Mouse (Mus musculus): ENCODE measurements around the gene Hsd17b11.
"Not testable (repeated sequence)": the region's sequence is repeated elsewhere in the genome, so short reads cannot be mapped to it uniquely, and the experiment has no call there.

The Hsd17b11 gene

GRCm38 (mm10) chr5:104035824-104036223 lies 14.1 kb upstream of the Hsd17b11 start:
- no peak for DNase-seq (ENCODE audit: low spot score in 2 of 2)

DNA sequence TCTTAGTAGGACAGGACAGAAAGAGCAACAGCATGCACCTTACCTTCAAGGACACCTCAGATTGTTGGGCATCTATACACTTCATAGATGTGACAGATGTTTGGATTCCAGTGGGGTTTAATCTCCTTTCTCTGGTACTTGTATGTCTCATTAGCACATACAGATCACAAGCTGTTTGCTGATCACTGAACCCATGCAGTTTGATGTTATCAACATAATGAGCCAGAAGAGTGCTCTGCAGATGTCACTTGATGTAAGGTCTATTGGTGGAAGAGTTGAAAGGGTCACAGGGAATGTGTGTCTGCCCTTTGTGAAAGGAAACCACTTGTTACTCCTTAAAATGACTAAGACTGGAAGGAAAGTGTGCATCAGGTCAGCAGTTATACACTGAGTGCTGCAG lies 13.3 kb upstream of the Hsd17b11 start:
- DNase-seq (ENCODE audit: low spot score in 2 of 2), result no peak

- DNase-seq (ENCODE audit: low spot score in 2 of 2), result no peak
These were observed 10.8 kb upstream of the Hsd17b11 start for GRCm38 (mm10) chr5:104032434-104033097.

DNA sequence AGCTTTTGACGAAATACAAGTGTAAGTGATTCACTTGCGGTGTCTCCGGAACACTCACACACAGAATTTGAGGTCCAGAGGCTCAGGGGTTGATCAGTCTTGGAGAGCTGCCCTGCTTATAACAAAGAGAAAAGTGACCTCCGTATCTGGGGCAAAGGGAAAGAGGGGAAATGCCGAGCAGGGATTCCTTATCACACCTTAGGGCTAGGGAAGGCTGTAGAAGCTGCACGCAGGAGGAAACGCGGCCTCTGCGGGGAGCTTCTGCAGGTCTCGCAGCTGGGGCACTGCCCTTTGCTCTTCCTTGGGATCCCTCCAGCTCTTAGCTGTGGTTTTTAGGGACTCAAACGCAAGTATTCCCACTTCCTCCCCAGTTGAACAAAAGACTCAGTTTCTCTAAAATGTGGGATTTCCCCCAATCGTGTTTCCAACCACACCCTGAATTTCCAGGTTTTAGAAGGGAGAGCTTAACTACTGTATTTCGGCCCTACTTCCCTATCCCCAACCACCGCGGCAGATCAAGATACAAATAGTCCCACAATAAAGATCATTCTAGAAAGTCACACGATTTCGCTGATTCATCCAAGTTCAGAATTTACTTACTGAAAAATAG lies 3.6 kb upstream of the Hsd17b11 start:
- DNase-seq (ENCODE audit: low spot score in 2 of 2), result no peak

DNA sequence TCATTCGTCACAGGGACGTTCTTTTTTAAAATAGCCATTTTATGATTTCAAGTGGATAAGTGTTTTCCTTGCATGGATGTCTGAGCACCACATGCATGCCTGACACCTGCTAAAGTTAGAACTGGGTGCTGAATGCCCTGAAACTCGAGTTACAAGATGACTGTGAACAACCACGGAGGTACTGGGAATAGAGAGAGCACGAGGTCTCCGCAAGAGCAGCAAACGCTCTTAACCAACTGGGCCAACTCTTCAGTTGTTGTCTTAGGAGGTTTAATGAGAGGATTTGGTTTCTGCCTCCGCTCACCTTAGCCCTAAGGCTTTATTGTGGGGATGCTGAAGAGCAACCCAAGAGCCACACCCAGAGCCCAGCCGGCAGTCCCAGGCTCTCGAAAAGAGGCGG lies 3.0 kb upstream of the Hsd17b11 start:
- no peak for DNase-seq (ENCODE audit: low spot score in 2 of 2)

DNA sequence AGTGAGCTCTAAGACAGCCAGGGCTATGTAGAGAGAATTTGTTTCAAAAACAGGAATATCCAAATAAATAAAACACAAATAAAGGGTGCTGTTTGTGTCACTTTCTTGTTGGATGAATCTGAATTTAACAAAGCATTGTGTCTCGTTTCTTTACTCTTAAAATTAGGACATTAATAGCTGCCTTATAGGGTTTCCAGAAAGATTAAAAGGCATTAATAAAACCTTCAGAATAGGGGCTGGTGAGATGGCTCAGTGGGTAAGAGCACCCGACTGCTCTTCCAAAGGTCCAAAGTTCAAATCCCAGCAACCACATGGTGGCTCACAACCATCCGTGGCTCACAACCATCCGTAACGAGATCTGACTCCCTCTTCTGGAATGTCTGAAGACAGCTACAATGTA lies 2.5 kb upstream of the Hsd17b11 start:
- not testable (repeated sequence) for DNase-seq (ENCODE audit: low spot score in 2 of 2)

GRCm38 (mm10) chr5:104023289-104024020 lies 1.7 kb upstream of the Hsd17b11 start:
- DNase-seq (ENCODE audit: low spot score in 2 of 2), result no peak

DNA sequence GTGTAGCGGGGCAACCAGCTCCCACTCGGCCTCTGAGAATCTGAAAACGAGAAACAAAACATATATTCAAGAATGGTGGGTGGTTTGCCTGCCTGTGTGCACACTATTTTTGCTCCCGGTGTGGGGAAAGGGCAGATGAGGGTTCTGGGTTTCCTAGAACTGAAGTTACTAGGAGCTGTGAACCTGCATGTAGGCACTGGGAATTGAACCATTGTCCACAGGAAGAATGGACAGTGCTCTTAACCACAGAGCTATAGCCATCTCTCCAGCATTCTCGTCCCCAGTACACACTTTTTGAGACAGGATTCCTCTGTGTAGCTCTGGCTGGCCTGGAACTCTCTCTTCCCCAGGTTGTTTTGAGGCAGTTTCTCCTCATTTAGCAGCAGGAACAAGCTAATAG lies 839 bp upstream of the Hsd17b11 start:
- no peak for DNase-seq (ENCODE audit: low spot score in 2 of 2)

DNA sequence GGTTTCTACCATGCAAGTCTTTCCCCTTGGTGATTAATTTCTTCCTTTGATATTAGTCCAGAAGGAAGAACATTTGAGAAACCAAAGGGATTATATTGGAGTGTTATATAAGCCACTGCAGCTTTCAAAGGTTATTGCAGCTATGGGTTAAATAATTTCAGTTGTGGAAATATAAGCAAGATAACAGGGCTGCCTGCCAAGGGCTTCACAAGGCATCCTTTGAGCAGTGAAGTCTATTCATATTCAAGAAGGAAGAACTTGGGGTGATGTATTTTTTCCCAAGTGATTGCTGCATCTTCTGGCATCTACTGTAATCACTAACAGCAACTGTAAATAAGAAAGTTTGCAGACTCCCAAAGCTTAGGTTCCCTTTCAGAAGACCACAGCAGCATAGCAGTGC lies 10.3 kb downstream of the Hsd17b11 start:
- DNase-seq (ENCODE audit: low spot score in 2 of 2), result no peak

GRCm38 (mm10) chr5:104010261-104010660 lies 11.5 kb downstream of the Hsd17b11 start:
- no peak for DNase-seq (ENCODE audit: low spot score in 2 of 2)

- DNase-seq (ENCODE audit: low spot score in 2 of 2), result no peak
These were observed 12.3 kb downstream of the Hsd17b11 start for GRCm38 (mm10) chr5:104009421-104009820.

GRCm38 (mm10) chr5:104007801-104008200 lies 13.9 kb downstream of the Hsd17b11 start:
- no peak for DNase-seq (ENCODE audit: low spot score in 2 of 2)

GRCm38 (mm10) chr5:104006811-104007210 lies 14.9 kb downstream of the Hsd17b11 start:
- DNase-seq (ENCODE audit: low spot score in 2 of 2), result no peak

- DNase-seq (ENCODE audit: low spot score in 2 of 2), result no peak
These were observed 17.8 kb downstream of the Hsd17b11 start for GRCm38 (mm10) chr5:104003955-104004354.

DNA sequence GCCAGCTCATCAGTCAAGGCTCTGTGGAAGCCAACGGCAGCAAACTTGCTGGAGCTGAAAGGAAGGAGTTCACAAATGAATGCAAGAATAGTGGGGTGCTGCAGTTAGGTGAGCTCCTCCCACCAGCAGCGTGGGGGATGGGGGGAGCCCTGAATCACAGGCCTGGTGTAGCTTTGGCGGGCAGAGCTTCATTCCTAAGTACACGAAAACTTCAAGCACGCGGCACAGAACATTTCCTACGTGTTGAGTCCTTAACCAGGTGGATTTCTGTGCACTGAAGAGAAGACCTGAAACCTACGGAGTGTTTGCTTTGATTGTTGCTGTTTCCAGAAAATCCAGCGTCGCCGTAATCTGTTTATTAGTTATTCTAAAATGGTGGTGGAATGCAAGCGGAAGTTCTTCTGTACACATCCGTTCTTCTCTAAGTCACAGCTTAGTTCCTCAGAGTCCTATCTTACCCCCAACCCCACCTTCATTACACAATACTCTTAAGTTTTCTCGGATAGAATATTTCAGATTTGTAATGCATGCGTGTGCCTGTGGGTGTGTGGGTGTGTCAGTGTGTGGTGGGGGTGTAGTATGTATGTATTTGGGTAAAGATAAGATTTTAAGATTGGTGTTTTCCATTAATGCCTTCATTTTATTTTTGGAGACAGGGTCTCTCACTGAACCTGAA lies 18.3 kb downstream of the Hsd17b11 start:
- DNase-seq (ENCODE audit: low spot score in 2 of 2), result no peak

- DNase-seq (ENCODE audit: low spot score in 2 of 2), result no peak
These were observed 19.0 kb downstream of the Hsd17b11 start for GRCm38 (mm10) chr5:104002549-104003255.

GRCm38 (mm10) chr5:103999738-104000137 lies 22.0 kb downstream of the Hsd17b11 start:
- peak; percentile 56 to 79 for DNase-seq (ENCODE audit: low spot score in 2 of 2)

DNA sequence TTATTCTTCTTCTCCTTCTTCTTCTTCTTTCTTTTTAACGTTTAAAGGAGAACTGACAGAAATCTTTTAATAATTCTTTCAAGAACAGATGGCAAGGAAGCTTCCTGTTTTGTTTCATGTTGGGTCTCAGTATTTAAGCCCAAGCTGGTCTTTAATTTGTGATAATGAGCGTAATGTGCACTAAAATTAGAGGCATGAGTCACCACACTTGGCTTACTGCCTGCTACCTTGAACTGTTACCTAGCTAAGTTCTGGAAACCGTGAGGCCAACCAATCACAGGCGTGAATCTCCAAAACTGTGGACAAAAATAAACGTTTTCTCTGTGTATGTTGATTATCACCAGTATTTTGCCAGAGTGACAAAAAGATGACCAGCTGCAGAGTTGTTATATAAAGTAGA lies 23.0 kb downstream of the Hsd17b11 start:
- no peak for DNase-seq (ENCODE audit: low spot score in 2 of 2)

DNA sequence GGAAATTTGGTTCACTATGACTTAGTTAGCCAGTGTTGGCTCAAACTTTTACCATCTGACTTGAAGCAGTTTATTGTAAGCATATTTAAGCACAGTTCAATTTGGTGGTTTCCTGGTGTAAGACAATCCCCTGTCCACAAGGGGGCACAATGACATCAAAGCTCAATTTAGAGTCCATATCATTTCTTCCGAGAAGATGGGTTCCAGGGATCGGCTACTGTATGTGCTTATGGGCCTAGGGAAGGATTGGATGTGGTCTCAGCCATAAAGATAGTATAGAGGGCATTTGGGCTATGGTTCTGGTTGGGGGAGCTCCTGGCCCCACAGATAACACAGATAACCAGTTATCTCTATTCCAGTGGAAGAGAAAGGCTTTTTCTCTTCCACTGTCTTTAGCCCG lies 26.5 kb downstream of the Hsd17b11 start:
- no peak for DNase-seq (ENCODE audit: low spot score in 2 of 2)

DNA sequence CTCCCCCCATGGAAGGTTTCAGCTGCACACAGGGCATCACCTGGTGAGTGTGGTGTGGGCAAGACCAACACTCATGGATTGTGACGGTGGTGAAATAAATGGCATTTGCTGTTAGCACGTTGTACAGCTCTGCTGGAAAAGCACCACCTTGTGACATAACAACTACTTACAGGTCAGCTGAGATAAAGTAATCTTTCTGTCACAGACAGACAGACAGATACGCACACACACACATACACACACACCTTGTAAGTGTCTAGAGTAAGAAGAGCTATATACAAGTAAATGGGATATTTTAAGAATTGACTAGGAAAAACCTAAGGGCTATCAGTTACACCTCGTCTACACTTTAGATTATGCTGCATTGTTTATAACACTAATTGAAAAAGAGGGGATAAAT lies 27.1 kb downstream of the Hsd17b11 start:
- DNase-seq (ENCODE audit: low spot score in 2 of 2), result no peak

- no peak for DNase-seq (ENCODE audit: low spot score in 2 of 2)
These were observed 28.1 kb downstream of the Hsd17b11 start for GRCm38 (mm10) chr5:103993601-103994000.

- DNase-seq (ENCODE audit: low spot score in 2 of 2), result no peak
These were observed 28.9 kb downstream of the Hsd17b11 start for GRCm38 (mm10) chr5:103992831-103993230.
